Mouse (Mus musculus): ENCODE measurements around the gene C130050O18Rik. TPM values are rescaled to one million over a fixed set of nuclear protein-coding genes. Genes with fewer than 3 reads are reported as not detected.

Gene C130050O18Rik
- total RNA-seq, 2 experiments from 2014 or later: 3.6 to 5.8 TPM

DNA sequence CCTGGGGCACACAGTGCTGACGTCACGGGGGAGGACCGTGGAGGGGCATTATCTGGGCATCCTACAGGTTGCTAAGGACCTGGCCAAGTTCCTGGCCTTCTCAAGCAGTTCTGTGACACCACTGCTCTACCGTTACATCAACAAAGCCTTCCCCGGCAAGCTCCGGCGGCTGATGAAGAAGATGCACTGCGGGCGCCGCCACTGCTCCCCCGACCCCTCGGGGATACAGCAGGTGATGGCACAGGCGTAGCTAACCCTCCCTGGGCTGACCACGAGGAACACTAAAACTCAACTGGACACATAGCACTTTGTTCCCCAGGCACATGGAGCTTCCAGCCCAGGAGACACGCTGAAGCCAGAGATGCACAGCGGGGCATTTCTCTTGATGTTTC is 11.9 kb upstream of the C130050O18Rik start:
- ATAC-seq (replicated peaks; ENCODE audit: poor library complexity, severe bottlenecking): no peak

- no peak for ATAC-seq (replicated peaks; ENCODE audit: poor library complexity, severe bottlenecking)
Observed at GRCm38 (mm10) chr5:139394399-139394798, 10.7 kb upstream of the C130050O18Rik start.

GRCm38 (mm10) chr5:139395528-139395927 is 9.6 kb upstream of the C130050O18Rik start:
- ATAC-seq (replicated peaks; ENCODE audit: poor library complexity, severe bottlenecking): no peak

DNA sequence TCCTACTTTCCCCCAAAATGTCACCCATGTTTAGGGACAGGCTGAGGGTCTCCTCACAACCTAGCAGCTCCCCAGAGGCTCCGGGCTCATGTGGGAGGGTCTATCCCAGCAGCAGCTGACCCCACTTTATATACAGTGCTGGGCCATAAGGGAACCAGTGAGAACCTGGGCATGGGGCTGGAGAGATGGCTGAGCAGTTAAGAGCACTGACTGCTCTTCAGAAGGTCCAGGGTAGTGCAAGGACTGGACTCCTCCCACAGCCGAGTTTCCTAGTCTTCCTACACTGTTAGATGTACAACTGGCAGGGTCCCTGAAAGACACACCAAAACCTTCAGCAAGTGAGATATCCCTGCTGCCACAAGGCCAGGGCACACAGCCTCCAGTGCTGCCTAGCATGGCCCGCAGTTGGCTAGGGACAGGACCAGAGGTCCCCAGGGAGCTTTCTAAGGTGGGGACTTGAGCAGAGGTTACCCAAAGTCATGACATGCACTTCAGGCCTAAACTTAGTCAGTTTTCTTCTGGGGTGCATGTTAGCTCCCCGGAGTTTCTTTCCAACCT is 7.6 kb upstream of the C130050O18Rik start:
- no peak for ATAC-seq (replicated peaks; ENCODE audit: poor library complexity, severe bottlenecking)

GRCm38 (mm10) chr5:139397959-139398753 is 6.9 kb upstream of the C130050O18Rik start:
- peak; percentile 79 for ATAC-seq (replicated peaks; ENCODE audit: poor library complexity, severe bottlenecking)

- no peak for ATAC-seq (replicated peaks; ENCODE audit: poor library complexity, severe bottlenecking)
Observed at GRCm38 (mm10) chr5:139398786-139399185, 6.3 kb upstream of the C130050O18Rik start.

GRCm38 (mm10) chr5:139399991-139400390 is 5.1 kb upstream of the C130050O18Rik start:
- no peak for ATAC-seq (replicated peaks; ENCODE audit: poor library complexity, severe bottlenecking)

DNA sequence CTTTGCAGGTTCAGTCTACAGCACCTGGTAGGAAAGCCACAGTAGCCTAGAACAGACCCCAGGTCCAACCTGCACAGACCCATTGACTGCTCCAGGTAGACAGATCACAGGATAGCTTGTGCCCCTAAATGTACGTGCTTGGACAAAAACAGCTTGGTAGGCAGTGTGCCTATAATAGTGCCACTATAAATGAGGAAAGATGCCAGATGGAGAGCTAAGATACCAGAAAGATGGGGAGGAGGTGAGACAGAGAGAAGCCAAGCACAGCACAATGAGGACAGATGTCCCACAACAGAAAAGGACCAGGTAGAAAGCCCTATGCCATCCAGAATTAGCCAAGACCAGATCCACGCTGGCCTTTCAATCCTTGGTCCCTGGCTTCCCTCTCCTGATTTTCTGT is 3.0 kb upstream of the C130050O18Rik start:
- no peak for ATAC-seq (replicated peaks; ENCODE audit: poor library complexity, severe bottlenecking)

DNA sequence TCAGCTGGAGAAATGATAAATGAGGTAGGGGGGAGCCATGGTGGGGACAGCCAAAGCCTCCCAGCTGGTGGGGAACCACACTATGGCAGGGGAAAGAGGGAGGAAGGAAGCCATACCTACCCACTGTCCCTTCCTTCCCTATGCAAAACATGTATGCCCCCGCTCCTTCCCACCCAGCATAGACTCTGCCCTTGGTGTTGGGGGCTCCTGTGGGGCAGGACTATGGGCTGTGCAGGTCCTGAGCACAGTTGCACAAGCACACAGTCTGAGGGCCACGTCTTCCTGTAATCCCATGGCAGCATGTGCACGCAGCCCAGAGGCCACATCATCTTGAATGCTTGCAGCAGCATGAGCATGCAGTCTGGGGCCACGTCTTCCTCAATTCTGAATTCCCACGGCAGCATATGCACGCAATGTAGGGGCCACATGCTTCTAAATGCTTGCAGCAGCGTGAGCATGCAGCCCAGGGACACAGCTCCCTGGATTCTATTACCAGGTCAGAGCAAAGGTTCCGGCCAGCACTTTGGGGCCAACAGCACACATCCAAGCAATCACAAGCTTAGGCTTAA is 1.3 kb upstream of the C130050O18Rik start:
- ATAC-seq (replicated peaks; ENCODE audit: poor library complexity, severe bottlenecking): peak; percentile 49

DNA sequence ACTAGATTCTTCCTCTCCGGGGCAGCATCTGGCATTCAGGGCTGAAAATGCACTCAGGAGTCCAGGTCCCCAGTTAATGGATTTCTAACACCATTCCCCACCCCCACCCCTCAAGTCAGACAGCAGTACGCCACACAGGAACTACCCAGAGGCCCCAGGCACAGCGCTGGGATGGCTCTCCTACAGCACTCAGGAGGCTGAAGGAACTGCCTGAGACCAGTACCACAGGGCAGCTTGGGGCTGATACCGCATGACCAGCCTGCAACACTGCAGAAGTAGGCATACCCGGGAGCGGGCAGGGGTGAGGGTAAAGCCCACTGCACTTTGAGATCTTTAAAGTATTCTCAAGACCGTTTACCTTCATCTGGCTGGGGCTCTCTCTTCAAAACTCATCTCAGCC is 398 bp downstream of the C130050O18Rik start:
- ATAC-seq (replicated peaks; ENCODE audit: poor library complexity, severe bottlenecking): no peak

GRCm38 (mm10) chr5:139405953-139406352 is 873 bp downstream of the C130050O18Rik start:
- ATAC-seq (replicated peaks; ENCODE audit: poor library complexity, severe bottlenecking): no peak

DNA sequence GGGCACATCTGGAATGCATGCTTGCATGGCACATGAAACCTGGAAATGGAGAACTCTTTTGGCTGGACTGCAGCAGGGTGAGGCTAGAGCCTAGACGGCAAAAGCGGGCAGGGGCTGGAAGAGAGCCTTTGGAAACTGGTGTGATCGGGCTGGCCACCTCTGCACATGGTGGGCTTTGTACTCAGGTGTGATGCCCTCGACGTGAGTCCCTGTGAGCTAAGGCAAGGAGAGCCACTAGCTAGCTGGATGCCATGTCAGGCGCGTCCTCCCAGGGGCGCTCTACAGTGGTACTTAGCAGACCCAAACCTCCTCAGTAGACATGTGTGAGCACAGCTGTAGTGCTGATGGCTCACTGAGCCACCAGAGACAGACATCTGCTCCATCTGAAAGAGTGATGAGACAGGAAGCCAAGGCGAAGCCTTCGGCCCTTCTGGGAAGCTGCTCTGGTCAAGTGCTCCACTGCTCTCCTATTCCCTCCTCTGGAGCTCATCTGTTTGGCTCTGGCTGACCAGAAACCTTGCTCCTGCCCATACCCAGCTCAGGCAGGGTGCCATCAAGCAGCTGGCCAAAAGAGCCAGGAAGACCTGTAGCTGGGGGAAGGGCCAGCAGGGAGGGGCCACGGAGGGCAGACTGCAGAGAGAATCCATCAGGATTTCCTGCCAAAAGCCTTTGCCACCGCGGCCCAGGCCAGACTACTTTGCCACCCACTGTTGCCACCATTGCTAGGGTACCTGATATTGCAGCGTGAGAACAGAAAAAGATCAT is 2.2 kb downstream of the C130050O18Rik start:
- no peak for ATAC-seq (replicated peaks; ENCODE audit: poor library complexity, severe bottlenecking)

GRCm38 (mm10) chr5:139408511-139408910 is 3.4 kb downstream of the C130050O18Rik start:
- ATAC-seq (replicated peaks; ENCODE audit: poor library complexity, severe bottlenecking): peak; percentile 62

DNA sequence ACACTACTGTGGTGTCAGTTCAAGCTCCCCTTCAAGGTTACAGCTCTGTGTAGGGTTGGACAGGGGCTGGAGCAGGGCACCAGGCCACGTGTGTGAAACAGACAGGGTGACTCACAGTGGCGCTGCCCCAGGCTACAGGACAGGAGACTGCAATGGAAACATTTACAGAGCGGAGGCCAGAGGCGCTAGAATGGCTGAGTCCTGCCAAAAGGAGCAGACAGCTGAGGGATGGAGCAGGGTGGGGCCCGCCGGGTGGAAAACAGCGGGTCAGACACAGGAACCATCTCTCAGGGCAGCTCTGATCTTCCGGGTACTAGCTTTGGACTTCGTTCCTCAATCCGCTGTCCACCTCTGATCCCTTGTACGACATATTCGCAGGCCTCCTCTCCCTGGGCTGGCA is 4.3 kb downstream of the C130050O18Rik start:
- ATAC-seq (replicated peaks; ENCODE audit: poor library complexity, severe bottlenecking): peak; percentile 17

- ATAC-seq (replicated peaks; ENCODE audit: poor library complexity, severe bottlenecking): no peak
Observed at GRCm38 (mm10) chr5:139410056-139410455, 5.0 kb downstream of the C130050O18Rik start.

- ATAC-seq (replicated peaks; ENCODE audit: poor library complexity, severe bottlenecking): no peak
Observed at GRCm38 (mm10) chr5:139411117-139411516, 6.0 kb downstream of the C130050O18Rik start.

DNA sequence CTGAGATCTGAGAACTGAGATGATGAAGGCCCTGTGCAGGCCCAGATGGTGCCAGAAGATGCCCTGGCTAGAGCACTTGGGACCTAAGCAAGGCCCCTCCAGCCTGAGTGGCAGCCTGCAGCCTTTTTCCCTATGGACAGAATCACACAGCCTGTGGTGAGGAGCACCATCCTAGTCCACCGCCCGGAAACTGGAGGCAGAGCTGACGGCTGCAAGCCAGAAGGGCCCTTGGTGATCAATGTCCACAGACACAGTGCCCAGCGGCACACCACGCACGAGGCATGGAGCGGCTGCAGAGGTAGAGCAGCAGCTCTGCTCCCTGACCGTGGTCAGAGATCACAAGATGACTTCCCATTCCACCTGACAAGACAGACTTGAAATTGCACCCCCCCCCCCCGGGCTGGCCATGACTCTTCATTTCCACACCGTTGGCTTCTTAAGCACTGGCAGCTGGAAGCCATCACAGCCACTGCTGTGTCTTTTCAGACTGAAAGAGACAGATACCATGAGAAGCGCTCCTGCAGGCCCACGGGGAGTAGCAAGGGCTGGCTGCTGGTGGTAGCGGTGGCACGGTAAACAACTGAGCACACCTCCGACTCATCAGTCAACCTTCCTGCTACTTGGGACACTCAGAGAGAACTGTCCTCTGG is 6.7 kb downstream of the C130050O18Rik start:
- no peak for ATAC-seq (replicated peaks; ENCODE audit: poor library complexity, severe bottlenecking)

DNA sequence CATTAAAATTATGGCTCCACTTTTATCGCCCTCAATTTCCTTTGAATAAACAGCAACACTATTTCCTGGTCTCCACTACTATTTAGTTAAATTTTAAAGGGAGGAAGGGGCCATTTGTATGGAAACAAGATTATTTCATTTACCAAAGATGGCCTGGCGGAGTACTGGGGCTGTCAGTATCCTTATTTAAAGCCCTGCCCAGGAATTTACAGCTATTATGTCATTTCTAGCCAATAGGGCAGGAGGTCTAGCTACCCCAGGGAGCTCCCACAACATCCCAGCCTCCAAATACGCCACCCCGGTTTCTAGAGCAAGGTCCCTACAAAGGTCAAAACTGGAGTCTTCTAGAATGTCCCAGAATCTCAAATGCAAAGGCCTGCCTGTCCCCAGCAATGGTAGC is 8.5 kb downstream of the C130050O18Rik start:
- ATAC-seq (replicated peaks; ENCODE audit: poor library complexity, severe bottlenecking): no peak

- ATAC-seq (replicated peaks; ENCODE audit: poor library complexity, severe bottlenecking): no peak
Observed at GRCm38 (mm10) chr5:139415001-139415400, 9.9 kb downstream of the C130050O18Rik start.

- ATAC-seq (replicated peaks; ENCODE audit: poor library complexity, severe bottlenecking): no peak; the same call in 1 of the 2 replicates
Observed at GRCm38 (mm10) chr5:139416942-139417341, 11.9 kb downstream of the C130050O18Rik start.
